Mouse (Mus musculus): Measurements from ENCODE around the gene Cldn9.

DNA sequence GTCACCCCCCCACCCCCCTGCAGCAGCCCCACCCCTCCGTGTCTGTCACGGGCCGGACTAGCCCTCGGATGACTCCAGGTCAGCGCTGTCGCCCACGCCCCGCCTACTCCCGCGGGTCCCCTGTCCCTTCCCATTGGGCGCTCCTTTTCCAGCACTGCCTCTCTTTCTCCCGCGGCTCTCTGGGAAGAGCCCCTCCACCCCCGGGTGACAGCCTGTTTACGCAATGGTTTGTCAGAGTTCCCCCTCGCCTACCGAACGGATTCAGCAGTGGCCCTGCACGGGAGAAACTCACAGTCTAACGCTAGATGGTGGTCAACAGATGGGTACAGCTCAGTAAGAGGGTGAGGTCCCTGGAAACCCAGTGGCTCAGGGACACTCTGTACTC lies 42.9 kb upstream of the Cldn9 start:
- TF ChIP-seq CTCF (conservative IDR thresholded peaks at IDR 0.05; ENCODE audit: low read length) = no peak
- no peak for TF ChIP-seq POU5F1 (IDR thresholded peaks at IDR 0.05; ENCODE audit: borderline replicate concordance, low read length)
- TF ChIP-seq NANOG (IDR thresholded peaks at IDR 0.05; ENCODE audit: borderline replicate concordance, low read length) = no peak

All from E14TG2a.4 (cell line).